Mouse (Mus musculus) heart, embryonic 13.5 days (tissue): ENCODE results near the gene Pax4. TPM values are rescaled to one million over a fixed set of nuclear protein-coding genes. Genes with fewer than 3 reads are reported as not detected.

Experiments
- ATAC-seq: fragments of 200-750 bp; cut with Nextera tagmentation; 2 replicates; pipeline ENCODE4 v1.8.0; 2017; ENCODE audit warnings: moderate TSS enrichment; ENCODE audit not compliant: insufficient number of reproducible peaks, low FRiP score, low TSS enrichment; ENCODE audit errors: extremely low read depth
- H3K27ac ChIP-seq: fragments of 300-500 bp; sonication (generic); replicated peaks from 2 replicates; pipeline ENCODE4 v1.5.1; 2015; ENCODE audit warnings: moderate library complexity, mild to moderate bottlenecking, inconsistent platforms
- H3K27me3 ChIP-seq: fragments of 300-500 bp; sonication (generic); replicated peaks from 2 replicates; pipeline ENCODE4 v1.6.1; 2015; ENCODE audit warnings: mild to moderate bottlenecking, inconsistent platforms
- H3K36me3 ChIP-seq: fragments of 300-500 bp; sonication (generic); 2 replicates; pipeline ENCODE4 v1.6.1; 2015; ENCODE audit warnings: mild to moderate bottlenecking, inconsistent platforms
- H3K4me1 ChIP-seq: fragments of 300-500 bp; sonication (generic); 2 replicates; pipeline ENCODE4 v1.6.1; 2015; ENCODE audit warnings: inconsistent platforms
- H3K4me2 ChIP-seq: fragments of 300-500 bp; sonication (generic); 2 replicates; pipeline ENCODE4 v1.6.1; 2015; ENCODE audit warnings: inconsistent platforms, mild to moderate bottlenecking, moderate library complexity
- H3K4me3 ChIP-seq: fragments of 300-500 bp; sonication (generic); 2 replicates; pipeline ENCODE4 v1.5.1; 2015; ENCODE audit warnings: moderate library complexity, mild to moderate bottlenecking, inconsistent platforms
- H3K9ac ChIP-seq: fragments of 300-500 bp; sonication (generic); 2 replicates; pipeline ENCODE4 v1.6.1; 2015; ENCODE audit warnings: inconsistent platforms, mild to moderate bottlenecking, moderate library complexity
- H3K9me3 ChIP-seq: fragments of 300-500 bp; sonication (generic); 2 replicates; pipeline ENCODE4 v1.6.1; 2016; ENCODE audit warnings: inconsistent platforms
- WGBS: fragments of 180-500 bp; shearing (Covaris S2); methylation state at CpG from one replicate; pipeline ENCODE4 v1.1.7; 2015; ENCODE audit warnings: mixed read lengths; 5-methylcytosine and 5-hydroxymethylcytosine counted together
- polyA plus RNA-seq: library from polyadenylated mRNA; unstranded; fragments of >200 nt; fragmentation: Nextera tagmentation; extraction: Ambion mirVana; gene quantifications from 2 replicates; pipeline ENCODE4 v1.2.1, GENCODE M21; 2015

The Pax4 gene
- polyA plus RNA-seq: not detected in 2 replicates

- no peak for ATAC-seq
- no peaks in the 10 kb centered on the region for H3K36me3 ChIP-seq
- no peaks in the 10 kb centered on the region for H3K4me1 ChIP-seq
- peaks cover 77% of the 10 kb centered on the region for H3K27me3 ChIP-seq
- no peak within 1 kb of the TSS for H3K9ac ChIP-seq
- H3K9me3 ChIP-seq: no peaks in the 10 kb centered on the region
- no peak within 1 kb of the TSS for H3K4me3 ChIP-seq
- no peak within 1 kb of the TSS for H3K4me2 ChIP-seq
- H3K27ac ChIP-seq: no peak within 1 kb of the TSS
- WGBS: 69% methylated on average over 2 of the region's 2 CpGs
Measured at GRCm38 (mm10) chr6:28449253-28449652, at the start of gene Pax4. Gene Pax4 (minus strand): TSS chr6:28449353.

GRCm38 (mm10) chr6:28497837-28498236, 48.7 kb upstream of the Pax4 start:
- H3K4me1 ChIP-seq: peaks cover 14% of the 10 kb centered on the region
- H3K9me3 ChIP-seq: no peaks in the 10 kb centered on the region
- ATAC-seq: no peak
- H3K27me3 ChIP-seq: no peaks in the 10 kb centered on the region
- no peak overlapping the region for H3K4me3 ChIP-seq
- H3K9ac ChIP-seq: no peak overlapping the region
- peak overlapping the region; percentile 37; the same call in 1 of the 2 replicates for H3K27ac ChIP-seq
- peaks cover 17% of the 10 kb centered on the region for H3K36me3 ChIP-seq
- WGBS: 41% methylated on average over 5 of the region's 5 CpGs
- no peak overlapping the region for H3K4me2 ChIP-seq

GRCm38 (mm10) chr6:28491198-28491597, 42.0 kb upstream of the Pax4 start:
- no peak overlapping the region for H3K4me3 ChIP-seq
- peaks cover 32% of the 10 kb centered on the region for H3K4me1 ChIP-seq
- no peak overlapping the region for H3K27ac ChIP-seq
- peaks cover 52% of the 10 kb centered on the region for H3K36me3 ChIP-seq
- no peak for ATAC-seq
- H3K9me3 ChIP-seq: no peaks in the 10 kb centered on the region
- no peaks in the 10 kb centered on the region for H3K27me3 ChIP-seq
- H3K9ac ChIP-seq: no peak overlapping the region
- no peak overlapping the region for H3K4me2 ChIP-seq

GRCm38 (mm10) chr6:28490612-28491011, 41.5 kb upstream of the Pax4 start:
- 87% methylated on average over 5 of the region's 5 CpGs for WGBS
- Histone ChIP-seq H3K4me3 (no peak overlapping the region), H3K36me3 (peaks cover 52% of the 10 kb centered on the region), H3K9ac (no peak overlapping the region), H3K4me1 (peaks cover 37% of the 10 kb centered on the region), H3K27me3 (no peaks in the 10 kb centered on the region), H3K27ac (no peak overlapping the region), H3K9me3 (no peaks in the 10 kb centered on the region), H3K4me2 (no peak overlapping the region)
- no peak for ATAC-seq

- Histone ChIP-seq H3K27me3 (no peaks in the 10 kb centered on the region), H3K27ac (no peak overlapping the region), H3K9me3 (no peaks in the 10 kb centered on the region), H3K4me1 (peaks cover 60% of the 10 kb centered on the region), H3K4me2 (no peak overlapping the region), H3K9ac (no peak overlapping the region), H3K36me3 (peaks cover 40% of the 10 kb centered on the region), H3K4me3 (no peak overlapping the region)
- WGBS: 88% methylated on average over 1 of the region's 1 CpGs
- no peak for ATAC-seq
Measured at GRCm38 (mm10) chr6:28488204-28488851, 39.2 kb upstream of the Pax4 start.

GRCm38 (mm10) chr6:28486905-28487304, 37.8 kb upstream of the Pax4 start:
- Histone ChIP-seq H3K4me2 (no peak overlapping the region; the same call in 1 of the 2 replicates), H3K27ac (no peak overlapping the region)

GRCm38 (mm10) chr6:28486471-28486870, 37.3 kb upstream of the Pax4 start:
- H3K9ac ChIP-seq: no peak overlapping the region
- no peak overlapping the region for H3K4me3 ChIP-seq
- H3K4me2 ChIP-seq: peak overlapping the region; percentile 39
- H3K36me3 ChIP-seq: peaks cover 33% of the 10 kb centered on the region
- no peaks in the 10 kb centered on the region for H3K27me3 ChIP-seq
- H3K4me1 ChIP-seq: peaks cover 79% of the 10 kb centered on the region
- H3K27ac ChIP-seq: peak overlapping the region; percentile 67
- no peaks in the 10 kb centered on the region for H3K9me3 ChIP-seq
- WGBS: 74% methylated on average over 2 of the region's 2 CpGs
- no peak for ATAC-seq

More at GRCm38 (mm10) chr6:28486905-28487304, 37.8 kb upstream of the Pax4 start:
- H3K36me3 ChIP-seq: peaks cover 31% of the 10 kb centered on the region
- no peak for ATAC-seq
- no peak overlapping the region for H3K9ac ChIP-seq
- H3K9me3 ChIP-seq: no peaks in the 10 kb centered on the region
- no peaks in the 10 kb centered on the region for H3K27me3 ChIP-seq
- no peak overlapping the region for H3K4me3 ChIP-seq
- 89% methylated on average over 7 of the region's 7 CpGs for WGBS
- H3K4me1 ChIP-seq: peaks cover 74% of the 10 kb centered on the region

- H3K9ac ChIP-seq: 0 out of 2 replicates have a peak overlapping the region, but pooled peaks have one; percentile 10
- H3K27me3 ChIP-seq: no peaks in the 10 kb centered on the region
- no peak overlapping the region for H3K4me3 ChIP-seq
- WGBS: 87% methylated on average over 2 of the region's 2 CpGs
- peak overlapping the region; percentile 39 for H3K4me2 ChIP-seq
- peaks cover 30% of the 10 kb centered on the region for H3K36me3 ChIP-seq
- H3K4me1 ChIP-seq: peaks cover 83% of the 10 kb centered on the region
- peak overlapping the region; percentile 67 for H3K27ac ChIP-seq
- no peak for ATAC-seq
- no peaks in the 10 kb centered on the region for H3K9me3 ChIP-seq
Measured at GRCm38 (mm10) chr6:28486008-28486407, 36.9 kb upstream of the Pax4 start.

GRCm38 (mm10) chr6:28482711-28483315, 33.7 kb upstream of the Pax4 start:
- Histone ChIP-seq H3K4me3 (peak overlapping the region; percentile 21; the same call in 1 of the 2 replicates), H3K36me3 (0 out of 2 replicates have a peak, but pooled peaks cover 8% of the 10 kb centered on the region), H3K4me1 (peaks cover 77% of the 10 kb centered on the region), H3K4me2 (peak overlapping the region; percentile 89), H3K27ac (no peak overlapping the region), H3K9ac (peak overlapping the region; percentile 64), H3K9me3 (no peaks in the 10 kb centered on the region), H3K27me3 (no peaks in the 10 kb centered on the region)
- no peak for ATAC-seq
- WGBS: 70% methylated on average over 4 of the region's 4 CpGs

GRCm38 (mm10) chr6:28480752-28481492, 31.8 kb upstream of the Pax4 start:
- 4% methylated on average over 21 of the region's 21 CpGs for whole genome bisulfite sequencing
- Histone ChIP-seq H3K4me1 (peaks cover 58% of the 10 kb centered on the region), H3K9ac (peak overlapping the region; percentile 89), H3K4me3 (peak overlapping the region; percentile 70), H3K27me3 (no peaks in the 10 kb centered on the region), H3K4me2 (peak overlapping the region; percentile 89), H3K9me3 (no peaks in the 10 kb centered on the region), H3K27ac (peak overlapping the region; percentile 86), H3K36me3 (0 out of 2 replicates have a peak, but pooled peaks cover 8% of the 10 kb centered on the region)
- ATAC-seq: no peak
